Comparison of ENCODE assay signal across 9 mouse cellular contexts in the genomic region with DNA sequence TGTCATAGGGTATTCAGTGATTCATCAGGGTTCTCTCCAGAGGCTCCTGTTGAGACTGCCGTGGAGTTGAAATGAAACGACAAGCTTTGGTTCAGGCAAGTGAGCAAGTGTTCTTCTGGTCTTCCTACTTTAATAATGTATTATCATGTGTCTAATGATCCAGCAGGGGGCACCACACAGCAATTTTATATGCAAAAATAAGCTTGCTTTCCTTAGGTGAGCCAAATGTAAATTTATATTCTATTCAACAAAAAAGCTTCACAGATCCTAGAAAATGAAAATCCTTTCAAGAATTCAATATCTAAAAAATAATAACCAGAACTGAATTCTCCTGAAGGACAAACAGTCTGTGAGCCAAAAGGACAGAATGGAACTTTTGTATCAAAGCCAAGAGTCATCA. TPM values are rescaled to one million over a fixed set of nuclear protein-coding genes. Genes with fewer than 3 reads are reported as not detected.
A peak's percentile ranks its signal among the peaks of the same experiment; 100 is the strongest.
DNase-seq lines count a peak whose midpoint lies in the region; ATAC-seq lines count a peak whose summit lies in the region.
"Had no signal": no experiment of that assay in that cellular context is flagged by ENCODE, and none has a peak within 500 bp of the region (broad histone marks: within the 10 kb centered on the region; RNA-seq: fewer than 3 reads in every experiment).

No protein-coding gene starts in this region.

- no peak for ATAC-seq in cerebellum, adult (ENCODE audit: insufficient number of reproducible peaks, low FRiP score, low TSS enrichment)
- ATAC-seq in midbrain, embryonic 11.5 days (ENCODE audit: low FRiP score), result peak; percentile 29; the same call in 1 of the 2 replicates
- no peak for ATAC-seq in midbrain, embryonic 16.5 days

- 55% methylated on average over 2 of the region's 2 CpGs for WGBS in midbrain, embryonic 11.5 days
- WGBS in midbrain, embryonic 16.5 days, result 40% methylated on average over 2 of the region's 2 CpGs

- intact Hi-C loops in gastrocnemius, postnatal 14 days (cut with DNase I; ENCODE audit: low total_unique reads), result loop anchor here (10.0 kb wide), 1 partner anchor 666 kb away; no protein-coding TSS in a partner anchor
- intact Hi-C loops in left cerebral cortex, postnatal 4 days (cut with DNase I), result loop anchor here (10.0 kb wide), 1 partner anchor 656 kb away; no protein-coding TSS in a partner anchor

- H3K27ac ChIP-seq in midbrain, embryonic 11.5 days (ENCODE audit: low read depth, low read length), result no peak overlapping the region
- H3K27ac ChIP-seq in midbrain, embryonic 16.5 days (ENCODE audit: low read length), result no peak overlapping the region
- H3K27ac ChIP-seq: heart, embryonic 15.5 days had no signal

- peaks cover 7% of the 10 kb centered on the region for H3K4me1 ChIP-seq in midbrain, embryonic 11.5 days (ENCODE audit: control insufficient read depth, insufficient read depth, low read length)
- H3K4me1 ChIP-seq in midbrain, embryonic 16.5 days (ENCODE audit: control insufficient read depth, insufficient read depth, low read length), result peaks cover 3% of the 10 kb centered on the region; the same call in 1 of the 2 replicates
- H3K4me1 ChIP-seq: heart, embryonic 15.5 days had no signal

- no peaks in the 10 kb centered on the region for H3K27me3 ChIP-seq in midbrain, embryonic 11.5 days (ENCODE audit: control insufficient read depth, insufficient read depth, low read length)
- no peaks in the 10 kb centered on the region for H3K27me3 ChIP-seq in midbrain, embryonic 16.5 days (ENCODE audit: control insufficient read depth, insufficient read depth, low read depth, low read length)
- H3K27me3 ChIP-seq: heart, embryonic 15.5 days had no signal

- H3K36me3 ChIP-seq in midbrain, embryonic 11.5 days (ENCODE audit: control insufficient read depth, insufficient read depth, low read length), result no peaks in the 10 kb centered on the region
- 0 out of 2 replicates have a peak, but pooled peaks cover 2% of the 10 kb centered on the region for H3K36me3 ChIP-seq in midbrain, embryonic 16.5 days (ENCODE audit: control insufficient read depth, insufficient read depth, low read length)

- H3K9ac ChIP-seq in midbrain, embryonic 11.5 days (ENCODE audit: low read length), result no peak overlapping the region
- no peak overlapping the region for H3K9ac ChIP-seq in midbrain, embryonic 16.5 days (ENCODE audit: low read depth, low read length)
- H3K9ac ChIP-seq: heart, embryonic 15.5 days had no signal

- H3K4me3 ChIP-seq in midbrain, embryonic 11.5 days (ENCODE audit: low read depth, low read length), result no peak overlapping the region
- H3K4me3 ChIP-seq in midbrain, embryonic 16.5 days (ENCODE audit: low read depth, low read length), result no peak overlapping the region
- H3K4me3 ChIP-seq: heart, embryonic 15.5 days had no signal

- no peak overlapping the region for H3K4me2 ChIP-seq in midbrain, embryonic 11.5 days
- H3K4me2 ChIP-seq in midbrain, embryonic 16.5 days (ENCODE audit: low read length), result no peak overlapping the region
- H3K4me2 ChIP-seq: heart, embryonic 15.5 days had no signal

- no peaks in the 10 kb centered on the region for H3K9me3 ChIP-seq in midbrain, embryonic 11.5 days (ENCODE audit: control insufficient read depth, low read length)
- H3K9me3 ChIP-seq in midbrain, embryonic 16.5 days (replicated peaks; ENCODE audit: control insufficient read depth, low read length, poor library complexity, severe bottlenecking), result no peaks in the 10 kb centered on the region
- H3K9me3 ChIP-seq: heart, embryonic 15.5 days had no signal

- DNase-seq in cerebellum, adult 9-10 months, result peak; percentile 30
- DNase-seq in midbrain, embryonic 11.5 days (ENCODE audit: low spot score, missing footprints), result peak; percentile 89
- DNase-seq in adrenal gland, adult 2 months, result peak; percentile 33
- DNase-seq in gastrocnemius, postnatal 14 days, result peak; percentile 24
- peak; percentile 62 for DNase-seq in left cerebral cortex, postnatal 4 days
- DNase-seq in right cerebral cortex, postnatal 4 days, result peak; percentile 66

RNA-seq across cellular contexts. Expression of a gene that starts 36.5 kb away (rescaled TPM):
- 209 and 218 TPM in 2 replicates for polyA plus RNA-seq in midbrain, embryonic 11.5 days (2014; fragmentation: Nextera tagmentation; extraction: Ambion mirVana)
- polyA plus RNA-seq in midbrain, embryonic 16.5 days (2015; fragmentation: Nextera tagmentation; extraction: Ambion mirVana), result 200 and 214 TPM in 2 replicates
- 10 to 100 TPM; 65.2 to 83.3 TPM for total RNA-seq in adrenal gland, adult 2 months (2021)
- 6.7 and 8.8 TPM in 2 replicates for polyA plus RNA-seq in adrenal gland, adult 2 months (2012; rRNA removed)
- total RNA-seq in gastrocnemius, postnatal 14 days (2021), result 10 to 100 TPM; 48.4 to 55.7 TPM
- 10 to 100 TPM; 83.4 to 95.5 TPM for total RNA-seq in left cerebral cortex, postnatal 4 days (2021)

Comparison
In these comparisons a context has a peak if more than half of its experiments do, and no peak if none do; other contexts are left out.
1. DNase-seq: peak in every context shown above with its lines; median percentile 89 in midbrain, embryonic 11.5 days; 66 in right cerebral cortex, postnatal 4 days; 62 in left cerebral cortex, postnatal 4 days; 33 in adrenal gland, adult 2 months; 30 in cerebellum, adult 9-10 months; 24 in gastrocnemius, postnatal 14 days.